Mouse (Mus musculus): ENCODE measurements around the gene Tead1. TPM values are rescaled to one million over a fixed set of nuclear protein-coding genes. Genes with fewer than 3 reads are reported as not detected.

Gene Tead1
- polyA plus RNA-seq, 2 experiments = 0.75 to 1.1 TPM

DNA sequence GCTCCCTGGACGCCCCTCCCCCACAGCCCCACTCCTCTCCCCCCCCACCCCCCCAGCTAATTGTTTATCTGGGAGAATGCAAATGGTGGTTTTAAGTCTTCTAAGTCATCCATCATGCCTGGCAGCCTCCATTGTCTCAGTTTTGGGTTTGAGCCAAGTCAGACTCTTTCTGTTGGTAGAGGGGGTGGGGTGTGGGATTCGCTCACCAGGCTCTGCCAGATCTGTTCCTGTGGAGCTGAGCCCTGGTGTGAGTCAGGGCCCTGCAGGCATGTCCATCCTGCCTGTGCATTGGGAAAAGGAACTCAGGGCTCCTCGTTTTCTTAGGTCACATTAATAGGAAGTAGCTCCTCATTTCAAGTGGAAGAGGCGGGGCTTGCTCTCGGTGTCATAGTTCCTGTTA is 144.5 kb downstream of the Tead1 start:
- 8% methylated on average over 5 of the region's 5 CpGs for WGBS (ENCODE audit: insufficient replicate concordance)
- H3K4me1 ChIP-seq (replicated peaks; ENCODE audit: control insufficient read depth in 2 of 2, insufficient read depth in 2 of 2, low read length in 1 of 2) = peaks cover 0 to 20% of the 10 kb centered on the region in 2 experiments; a peak in 2 of 4 replicates
- DNase-seq (ENCODE audit: low read depth in 3 of 3, low spot score in 3 of 3) = peak in 1 of 3 experiments; percentile 4

GRCm38 (mm10) chr7:112825339-112825781 is 146.2 kb downstream of the Tead1 start:
- ATAC-seq (ENCODE audit: insufficient read depth) = no peak
- Histone ChIP-seq H3K9me3 (ENCODE audit: control insufficient read depth, low read length) (no peaks in the 10 kb centered on the region), H3K27ac (no peak overlapping the region)

More for the DNA sequence above, 144.5 kb downstream of the Tead1 start:
- ATAC-seq (ENCODE audit: insufficient read depth) = peak; percentile 64; the same call in 1 of the 2 replicates
- Histone ChIP-seq H3K27me3 (ENCODE audit: control insufficient read depth, insufficient read depth, low read length) (no peaks in the 10 kb centered on the region), H3K4me2 (ENCODE audit: low read depth) (no peak overlapping the region), H3K36me3 (replicated peaks; ENCODE audit: control insufficient read depth, insufficient read depth, low read depth) (no peaks in the 10 kb centered on the region), H3K9me3 (ENCODE audit: control insufficient read depth, low read length) (no peaks in the 10 kb centered on the region), H3K9ac (replicated peaks) (no peak overlapping the region), H3K4me3 (ENCODE audit: insufficient read depth in 1 of 2, low read depth in 2 of 2, low read length in 2 of 2) (no peak overlapping the region), H3K27ac (no peak overlapping the region)
- TF ChIP-seq CTCF (IDR thresholded peaks at IDR 0.05; ENCODE audit: low read depth) (no peak), EP300 (IDR thresholded peaks at IDR 0.05; ENCODE audit: low read depth) (no peak)

GRCm38 (mm10) chr7:112826114-112826911 is 147.2 kb downstream of the Tead1 start:
- WGBS (ENCODE audit: insufficient replicate concordance) = 40% methylated on average over 17 of the region's 17 CpGs
- no peaks in the 10 kb centered on the region for H3K27me3 ChIP-seq (ENCODE audit: control insufficient read depth, insufficient read depth, low read length)
- H3K9me3 ChIP-seq (ENCODE audit: control insufficient read depth, low read length) = no peaks in the 10 kb centered on the region
- H3K27ac ChIP-seq = no peak overlapping the region
- no peak overlapping the region for H3K4me3 ChIP-seq (ENCODE audit: insufficient read depth in 1 of 2, low read depth in 2 of 2, low read length in 2 of 2)
- no peak overlapping the region for H3K9ac ChIP-seq (replicated peaks)
- H3K4me2 ChIP-seq (ENCODE audit: low read depth) = no peak overlapping the region
- DNase-seq (ENCODE audit: low read depth in 3 of 3, low spot score in 3 of 3) = peak in 1 of 3 experiments; percentile 6
- no peaks in the 10 kb centered on the region for H3K36me3 ChIP-seq (replicated peaks; ENCODE audit: control insufficient read depth, insufficient read depth, low read depth)
- peak; percentile 45 for ATAC-seq (ENCODE audit: insufficient read depth)
- H3K4me1 ChIP-seq (replicated peaks; ENCODE audit: control insufficient read depth in 2 of 2, insufficient read depth in 2 of 2, low read length in 1 of 2) = peaks cover 0 to 20% of the 10 kb centered on the region in 2 experiments; a peak in 2 of 4 replicates
- no peak for TF ChIP-seq CTCF (IDR thresholded peaks at IDR 0.05; ENCODE audit: low read depth)
- TF ChIP-seq EP300 (IDR thresholded peaks at IDR 0.05; ENCODE audit: low read depth) = no peak

More at GRCm38 (mm10) chr7:112825339-112825781, 146.2 kb downstream of the Tead1 start:
- 8% methylated on average over 11 of the region's 11 CpGs for WGBS (ENCODE audit: insufficient replicate concordance)
- H3K36me3 ChIP-seq (replicated peaks; ENCODE audit: control insufficient read depth, insufficient read depth, low read depth) = no peaks in the 10 kb centered on the region
- H3K4me3 ChIP-seq (ENCODE audit: insufficient read depth in 1 of 2, low read depth in 2 of 2, low read length in 2 of 2) = no peak overlapping the region
- no peaks in the 10 kb centered on the region for H3K27me3 ChIP-seq (ENCODE audit: control insufficient read depth, insufficient read depth, low read length)
- no peak overlapping the region for H3K4me2 ChIP-seq (ENCODE audit: low read depth)
- no peak for TF ChIP-seq CTCF (IDR thresholded peaks at IDR 0.05; ENCODE audit: low read depth)
- TF ChIP-seq EP300 (IDR thresholded peaks at IDR 0.05; ENCODE audit: low read depth) = no peak
- no peak for DNase-seq (ENCODE audit: low read depth in 3 of 3, low spot score in 3 of 3)
- peaks cover 0 to 20% of the 10 kb centered on the region in 2 experiments; a peak in 2 of 4 replicates for H3K4me1 ChIP-seq (replicated peaks; ENCODE audit: control insufficient read depth in 2 of 2, insufficient read depth in 2 of 2, low read length in 1 of 2)
- no peak overlapping the region for H3K9ac ChIP-seq (replicated peaks)

- H3K4me1 ChIP-seq (replicated peaks; ENCODE audit: control insufficient read depth in 2 of 2, insufficient read depth in 2 of 2, low read length in 1 of 2) = peaks cover 0 to 22% of the 10 kb centered on the region in 2 experiments; a peak in 2 of 4 replicates
- ATAC-seq (ENCODE audit: insufficient read depth) (no peak), DNase-seq (ENCODE audit: low read depth in 3 of 3, low spot score in 3 of 3) (no peak)
- no peak overlapping the region for H3K9ac ChIP-seq (replicated peaks)
- no peak overlapping the region for H3K4me2 ChIP-seq (ENCODE audit: low read depth)
- no peak overlapping the region for H3K4me3 ChIP-seq (ENCODE audit: insufficient read depth in 1 of 2, low read depth in 2 of 2, low read length in 2 of 2)
- TF ChIP-seq CTCF (IDR thresholded peaks at IDR 0.05; ENCODE audit: low read depth) (no peak), EP300 (IDR thresholded peaks at IDR 0.05; ENCODE audit: low read depth) (no peak)
- H3K27me3 ChIP-seq (ENCODE audit: control insufficient read depth, insufficient read depth, low read length) = no peaks in the 10 kb centered on the region
- no peak overlapping the region for H3K27ac ChIP-seq
- H3K36me3 ChIP-seq (replicated peaks; ENCODE audit: control insufficient read depth, insufficient read depth, low read depth) = no peaks in the 10 kb centered on the region
- H3K9me3 ChIP-seq (ENCODE audit: control insufficient read depth, low read length) = no peaks in the 10 kb centered on the region
- WGBS (ENCODE audit: insufficient replicate concordance) = 50% methylated on average over 10 of the region's 10 CpGs
These were observed 149.0 kb downstream of the Tead1 start for GRCm38 (mm10) chr7:112828016-112828695.

- Histone ChIP-seq H3K27ac (no peak overlapping the region), H3K9me3 (ENCODE audit: control insufficient read depth, low read length) (no peaks in the 10 kb centered on the region)
- TF ChIP-seq EP300 (IDR thresholded peaks at IDR 0.05; ENCODE audit: low read depth) (no peak), CTCF (IDR thresholded peaks at IDR 0.05; ENCODE audit: low read depth) (no peak)
These were observed 149.5 kb downstream of the Tead1 start for GRCm38 (mm10) chr7:112828696-112829022.

More at GRCm38 (mm10) chr7:112828696-112829022, 149.5 kb downstream of the Tead1 start:
- DNase-seq (ENCODE audit: low read depth in 3 of 3, low spot score in 3 of 3) = no peak
- H3K4me3 ChIP-seq (ENCODE audit: insufficient read depth in 1 of 2, low read depth in 2 of 2, low read length in 2 of 2) = no peak overlapping the region
- H3K4me2 ChIP-seq (ENCODE audit: low read depth) = no peak overlapping the region
- no peak for ATAC-seq (ENCODE audit: insufficient read depth)
- H3K4me1 ChIP-seq (replicated peaks; ENCODE audit: control insufficient read depth in 2 of 2, insufficient read depth in 2 of 2, low read length in 1 of 2) = peaks cover 0 to 22% of the 10 kb centered on the region in 2 experiments; a peak in 2 of 4 replicates
- H3K36me3 ChIP-seq (replicated peaks; ENCODE audit: control insufficient read depth, insufficient read depth, low read depth) = no peaks in the 10 kb centered on the region
- H3K27me3 ChIP-seq (ENCODE audit: control insufficient read depth, insufficient read depth, low read length) = no peaks in the 10 kb centered on the region
- no peak overlapping the region for H3K9ac ChIP-seq (replicated peaks)
